Mouse (Mus musculus): ENCODE results near the gene Gm13090. TPM values are rescaled to one million over a fixed set of nuclear protein-coding genes. Genes with fewer than 3 reads are reported as not detected.
A peak's percentile ranks its signal among the peaks of the same experiment; 100 is the strongest.

The Gm13090 gene
- polyA plus RNA-seq, 1 experiment from 2014 or later: not detected

- H3K27me3 ChIP-seq (ENCODE audit: control insufficient read depth, insufficient read depth, low read length): peaks cover 32% of the 10 kb centered on the region
- ATAC-seq (ENCODE audit: low FRiP score, low TSS enrichment): peak; percentile 10; the same call in 1 of the 2 replicates
- H3K9me3 ChIP-seq (ENCODE audit: control insufficient read depth, low read length): no peaks in the 10 kb centered on the region
- H3K9ac ChIP-seq (ENCODE audit: low read depth, low read length): peak overlapping the region; percentile 70
- 3% methylated on average over 55 of the region's 60 CpGs for WGBS
- H3K4me2 ChIP-seq (replicated peaks; ENCODE audit: low read depth, low read length): peak overlapping the region; percentile 99
- no peaks in the 10 kb centered on the region for H3K36me3 ChIP-seq (ENCODE audit: control insufficient read depth, insufficient read depth, low read length)
- no peaks in the 10 kb centered on the region for H3K4me1 ChIP-seq (ENCODE audit: control insufficient read depth, insufficient read depth, low read length)
- peak overlapping the region; percentile 76 for H3K4me3 ChIP-seq (ENCODE audit: low read length)
- no peak overlapping the region for H3K27ac ChIP-seq (ENCODE audit: low read depth, low read length)
These were observed 18.0 kb downstream of the Gm13090 start for GRCm38 (mm10) chr4:151107131-151108001.

- no peaks in the 10 kb centered on the region for H3K9me3 ChIP-seq (ENCODE audit: control insufficient read depth, low read length)
- H3K36me3 ChIP-seq (ENCODE audit: control insufficient read depth, insufficient read depth, low read length): no peaks in the 10 kb centered on the region
- no peaks in the 10 kb centered on the region for H3K4me1 ChIP-seq (ENCODE audit: control insufficient read depth, insufficient read depth, low read length)
- ATAC-seq (ENCODE audit: low FRiP score, low TSS enrichment): peak; percentile 99
- H3K4me2 ChIP-seq (replicated peaks; ENCODE audit: low read depth, low read length): peak overlapping the region; percentile 99
- H3K9ac ChIP-seq (ENCODE audit: low read depth, low read length): peak overlapping the region; percentile 70
- WGBS: under 1% methylated on average over 92 of the region's 101 CpGs
- H3K27me3 ChIP-seq (ENCODE audit: control insufficient read depth, insufficient read depth, low read length): peaks cover 32% of the 10 kb centered on the region
- H3K4me3 ChIP-seq (ENCODE audit: low read length): peak overlapping the region; percentile 76
- H3K27ac ChIP-seq (ENCODE audit: low read depth, low read length): no peak overlapping the region
These were observed 18.8 kb downstream of the Gm13090 start for GRCm38 (mm10) chr4:151108028-151108771.

- 2% methylated on average over 15 of the region's 20 CpGs for WGBS
- Histone ChIP-seq H3K4me1 (ENCODE audit: control insufficient read depth, insufficient read depth, low read length) (no peaks in the 10 kb centered on the region), H3K36me3 (ENCODE audit: control insufficient read depth, insufficient read depth, low read length) (no peaks in the 10 kb centered on the region), H3K9me3 (ENCODE audit: control insufficient read depth, low read length) (no peaks in the 10 kb centered on the region), H3K4me2 (replicated peaks; ENCODE audit: low read depth, low read length) (peak overlapping the region; percentile 99), H3K4me3 (ENCODE audit: low read length) (peak overlapping the region; percentile 76), H3K9ac (ENCODE audit: low read depth, low read length) (peak overlapping the region; percentile 40), H3K27me3 (ENCODE audit: control insufficient read depth, insufficient read depth, low read length) (peaks cover 32% of the 10 kb centered on the region), H3K27ac (ENCODE audit: low read depth, low read length) (no peak overlapping the region)
- ATAC-seq (ENCODE audit: low FRiP score, low TSS enrichment): no peak
These were observed 19.5 kb downstream of the Gm13090 start for GRCm38 (mm10) chr4:151108834-151109241.

- Histone ChIP-seq H3K9ac (ENCODE audit: low read depth, low read length) (no peak overlapping the region), H3K4me1 (ENCODE audit: control insufficient read depth, insufficient read depth, low read length) (no peaks in the 10 kb centered on the region), H3K36me3 (ENCODE audit: control insufficient read depth, insufficient read depth, low read length) (no peaks in the 10 kb centered on the region), H3K4me2 (replicated peaks; ENCODE audit: low read depth, low read length) (no peak overlapping the region), H3K27me3 (ENCODE audit: control insufficient read depth, insufficient read depth, low read length) (peaks cover 32% of the 10 kb centered on the region), H3K27ac (ENCODE audit: low read depth, low read length) (no peak overlapping the region), H3K4me3 (ENCODE audit: low read length) (no peak overlapping the region), H3K9me3 (ENCODE audit: control insufficient read depth, low read length) (no peaks in the 10 kb centered on the region)
- 63% methylated on average over 8 of the region's 8 CpGs for WGBS
- ATAC-seq (ENCODE audit: low FRiP score, low TSS enrichment): no peak
These were observed 21.9 kb downstream of the Gm13090 start for GRCm38 (mm10) chr4:151111226-151111625.

GRCm38 (mm10) chr4:151114574-151114973, 25.2 kb downstream of the Gm13090 start:
- ATAC-seq (ENCODE audit: low FRiP score, low TSS enrichment): no peak
- WGBS: 91% methylated on average over 7 of the region's 7 CpGs
- Histone ChIP-seq H3K36me3 (ENCODE audit: control insufficient read depth, insufficient read depth, low read length) (no peaks in the 10 kb centered on the region), H3K9ac (ENCODE audit: low read depth, low read length) (no peak overlapping the region), H3K4me2 (replicated peaks; ENCODE audit: low read depth, low read length) (no peak overlapping the region), H3K4me1 (ENCODE audit: control insufficient read depth, insufficient read depth, low read length) (no peaks in the 10 kb centered on the region), H3K9me3 (ENCODE audit: control insufficient read depth, low read length) (no peaks in the 10 kb centered on the region), H3K4me3 (ENCODE audit: low read length) (no peak overlapping the region), H3K27me3 (ENCODE audit: control insufficient read depth, insufficient read depth, low read length) (peaks cover 8% of the 10 kb centered on the region), H3K27ac (ENCODE audit: low read depth, low read length) (no peak overlapping the region)

- no peak overlapping the region for H3K9ac ChIP-seq (ENCODE audit: low read depth, low read length)
- no peak overlapping the region for H3K4me3 ChIP-seq (ENCODE audit: low read length)
- no peaks in the 10 kb centered on the region for H3K9me3 ChIP-seq (ENCODE audit: control insufficient read depth, low read length)
- no peak overlapping the region for H3K4me2 ChIP-seq (replicated peaks; ENCODE audit: low read depth, low read length)
- H3K27me3 ChIP-seq (ENCODE audit: control insufficient read depth, insufficient read depth, low read length): no peaks in the 10 kb centered on the region
- no peak for ATAC-seq (ENCODE audit: low FRiP score, low TSS enrichment)
- WGBS: 92% methylated on average over 3 of the region's 3 CpGs
- no peaks in the 10 kb centered on the region for H3K36me3 ChIP-seq (ENCODE audit: control insufficient read depth, insufficient read depth, low read length)
- no peak overlapping the region for H3K27ac ChIP-seq (ENCODE audit: low read depth, low read length)
- no peaks in the 10 kb centered on the region for H3K4me1 ChIP-seq (ENCODE audit: control insufficient read depth, insufficient read depth, low read length)
These were observed 29.5 kb downstream of the Gm13090 start for GRCm38 (mm10) chr4:151118883-151119282.

GRCm38 (mm10) chr4:151127636-151128548, 38.5 kb downstream of the Gm13090 start:
- H3K27me3 ChIP-seq (ENCODE audit: control insufficient read depth, insufficient read depth, low read length): no peaks in the 10 kb centered on the region; the same call in 1 of the 2 replicates
- 8% methylated on average over 9 of the region's 10 CpGs for WGBS
- no peaks in the 10 kb centered on the region; the same call in 1 of the 2 replicates for H3K36me3 ChIP-seq (ENCODE audit: control insufficient read depth, insufficient read depth, low read length)
- peak overlapping the region; percentile 70 for H3K4me3 ChIP-seq (ENCODE audit: low read length)
- H3K27ac ChIP-seq (ENCODE audit: low read depth, low read length): peak overlapping the region; percentile 88
- H3K4me2 ChIP-seq (replicated peaks; ENCODE audit: low read depth, low read length): peak overlapping the region; percentile 97
- no peaks in the 10 kb centered on the region for H3K9me3 ChIP-seq (ENCODE audit: control insufficient read depth, low read length)
- H3K4me1 ChIP-seq (ENCODE audit: control insufficient read depth, insufficient read depth, low read length): peaks cover 11% of the 10 kb centered on the region; the same call in 1 of the 2 replicates
- H3K9ac ChIP-seq (ENCODE audit: low read depth, low read length): peak overlapping the region; percentile 89
- ATAC-seq (ENCODE audit: low FRiP score, low TSS enrichment): peak; percentile 46

All from kidney, embryonic 14.5 days (tissue).